Mouse (Mus musculus): ENCODE data around the gene Lrrc8a.
A peak's percentile ranks its signal among the peaks of the same experiment; 100 is the strongest.

The Lrrc8a gene

DNA sequence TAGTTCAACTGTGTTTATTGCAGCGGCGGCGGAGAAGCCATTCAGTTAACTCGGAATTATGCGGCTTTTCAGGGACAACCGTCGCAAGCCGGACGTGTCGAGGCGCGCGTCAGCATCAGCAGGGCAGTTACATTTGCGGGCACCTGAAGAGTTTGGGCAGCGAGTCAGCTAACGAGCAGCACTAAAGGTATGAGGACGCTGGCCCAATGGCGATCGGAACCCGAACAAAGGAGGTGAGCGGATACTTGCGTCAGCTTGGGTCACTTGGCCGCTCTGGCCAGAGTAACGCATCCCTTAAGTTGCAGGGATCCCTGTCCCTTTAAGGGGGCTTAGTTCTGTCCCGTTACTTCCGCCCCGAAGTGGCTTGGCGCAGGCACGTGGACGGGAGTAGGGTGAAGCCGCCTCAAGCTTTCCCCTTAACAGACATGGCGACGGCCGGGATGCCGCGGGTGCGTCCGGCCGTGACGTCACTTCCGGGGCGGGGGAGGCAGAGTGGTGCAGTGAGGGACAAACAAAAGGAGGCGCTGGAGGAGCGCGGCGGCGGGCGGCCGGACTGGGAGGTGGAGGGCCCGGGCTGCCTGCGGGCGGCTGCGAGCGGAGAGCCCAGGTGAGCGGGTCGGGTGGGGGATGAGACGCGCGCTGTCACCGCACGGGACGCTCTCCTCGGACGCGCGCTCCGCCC lies at the start of gene Lrrc8a:
Gene Lrrc8a, plus strand, starts transcription at position 517 of the 682 bp plus-strand sequence.
- DNase-seq, result peak; percentile 100

DNA sequence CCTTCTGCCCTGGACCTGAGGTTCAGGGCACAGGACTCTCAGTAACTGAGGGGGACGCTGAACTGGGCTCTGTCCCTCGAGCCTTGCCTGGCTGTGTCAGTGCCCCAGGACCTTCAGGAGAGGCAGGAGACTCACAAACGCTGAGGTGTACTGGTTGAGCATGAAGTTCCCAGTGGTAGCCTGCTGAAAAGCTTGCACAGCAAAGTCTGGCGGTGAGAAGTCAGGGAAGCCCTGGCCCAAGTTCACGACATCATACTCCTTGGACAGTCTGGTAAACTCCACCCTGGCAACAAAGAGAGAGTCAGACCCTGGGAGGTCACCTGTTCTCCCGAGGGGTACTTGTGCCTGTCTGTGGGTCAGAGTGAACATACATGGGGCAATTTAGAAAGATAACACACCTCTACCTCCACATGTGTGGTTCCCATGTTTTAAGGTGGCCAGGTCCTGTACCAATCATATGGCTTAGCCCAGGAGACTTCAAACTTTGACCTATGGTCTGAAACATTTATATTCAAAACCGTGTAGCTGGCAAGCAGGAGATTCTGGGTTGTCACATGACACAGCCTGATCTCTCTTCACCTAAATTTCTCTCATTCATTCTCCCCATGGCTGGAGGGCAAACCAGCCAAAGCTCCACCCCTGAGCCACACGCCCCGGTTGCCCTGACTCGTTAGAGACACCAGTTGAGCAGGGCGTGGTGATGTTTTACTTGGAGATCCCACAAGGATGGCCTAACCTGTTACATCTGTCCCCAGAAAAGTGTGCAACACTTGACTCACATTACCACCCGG lies 45.5 kb upstream of the Lrrc8a start:
- no peak for DNase-seq

DNA sequence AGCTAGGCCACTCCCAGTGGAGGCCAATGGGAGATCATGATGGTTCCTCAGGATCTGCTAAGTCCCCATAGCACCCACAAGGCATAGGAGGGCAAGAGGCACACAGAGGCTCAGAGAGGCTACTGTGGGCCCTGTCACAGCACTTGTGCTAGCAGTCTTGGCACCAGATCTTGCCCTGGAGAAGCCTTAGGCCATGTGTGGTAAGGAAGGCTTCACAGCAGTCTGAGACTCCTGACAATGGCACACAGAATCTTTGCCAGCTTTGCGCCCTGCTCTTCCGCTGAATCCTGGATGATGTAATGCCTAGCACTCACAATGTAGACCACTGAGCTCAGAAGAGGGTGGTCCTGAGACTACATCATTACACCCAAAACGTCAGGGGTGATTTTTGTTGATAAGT lies 42.9 kb upstream of the Lrrc8a start:
- DNase-seq, result no peak

DNA sequence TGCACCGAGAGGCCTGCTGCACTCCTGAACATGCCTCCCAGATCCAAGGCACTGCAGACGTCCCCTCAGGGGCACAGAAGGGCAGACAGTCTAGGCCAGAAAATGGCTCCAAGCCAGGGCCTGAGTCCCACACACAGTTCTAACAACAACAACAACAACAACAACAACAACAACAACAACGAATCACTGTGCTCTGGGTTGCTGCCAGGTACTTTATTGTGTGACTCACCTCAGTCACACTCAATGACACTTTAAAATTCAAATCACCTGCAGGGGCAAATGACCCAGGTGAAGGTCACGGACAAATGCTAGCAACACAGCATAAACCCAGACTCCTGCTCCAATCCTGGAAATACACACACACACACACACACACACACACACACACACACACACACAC lies 39.5 kb upstream of the Lrrc8a start:
- DNase-seq, result no peak

DNA sequence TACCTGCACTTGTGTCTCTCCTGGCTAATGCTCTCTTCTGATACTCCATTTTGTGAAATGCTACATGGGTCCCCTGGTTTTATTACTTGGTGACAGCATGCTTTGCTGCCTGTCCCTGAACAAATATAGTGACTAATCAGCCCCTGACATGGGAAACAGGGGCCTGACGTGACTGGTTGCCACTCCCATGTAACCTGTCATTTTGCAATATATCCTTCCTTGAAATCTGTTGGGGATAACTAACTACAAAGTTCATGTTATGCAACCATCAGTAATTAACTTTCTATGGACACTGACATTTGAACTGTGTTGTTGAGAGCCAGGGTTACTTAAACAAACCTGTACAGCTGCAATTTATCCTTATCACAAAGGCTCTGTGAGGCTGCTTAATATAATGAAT lies 37.5 kb upstream of the Lrrc8a start:
- no peak for DNase-seq

GRCm38 (mm10) chr2:30200388-30200925 lies 37.1 kb upstream of the Lrrc8a start:
- no peak for DNase-seq

DNA sequence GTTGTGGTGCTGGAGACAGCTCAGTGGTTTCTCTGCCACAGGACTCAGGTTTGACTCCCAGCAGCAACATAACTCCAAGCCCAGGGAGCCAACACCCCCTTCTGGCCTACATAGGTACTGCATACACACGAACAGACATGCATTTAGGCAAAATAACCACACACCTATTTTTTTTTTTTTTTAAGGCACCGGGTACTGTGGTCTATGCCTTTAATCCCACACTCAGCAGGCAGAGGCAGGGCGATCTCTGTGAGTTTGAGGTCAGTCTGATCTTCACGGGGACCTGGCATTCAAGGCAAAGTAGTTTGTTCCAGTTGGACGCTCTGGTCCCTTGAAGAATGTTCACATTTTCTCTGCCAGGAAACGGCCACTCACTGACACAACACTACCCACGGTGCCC lies 34.1 kb upstream of the Lrrc8a start:
- DNase-seq, result peak; percentile 30 to 33

DNA sequence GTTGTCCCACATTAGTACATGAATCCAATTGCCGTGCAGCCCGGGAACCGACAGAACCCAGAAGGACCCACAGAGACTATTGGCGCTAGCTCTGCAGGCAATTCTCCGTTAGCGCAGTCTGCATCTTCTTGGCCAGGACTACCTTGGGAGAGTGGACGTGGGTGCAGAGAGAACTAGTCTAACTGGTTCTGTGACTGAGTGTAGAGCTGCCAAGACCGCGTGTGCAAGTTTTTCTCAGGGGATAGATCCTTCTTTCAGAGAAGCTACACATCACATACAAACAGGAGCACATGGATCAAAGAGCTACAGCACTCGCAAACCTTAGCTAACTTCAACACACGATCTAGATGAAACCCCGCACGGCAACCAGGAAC lies 32.3 kb upstream of the Lrrc8a start:
- peak in 1 of 2 experiments; percentile 43 for DNase-seq

GRCm38 (mm10) chr2:30205629-30206357 lies 31.7 kb upstream of the Lrrc8a start, which contains the start of gene Kyat1:
TSS of gene Kyat1 (minus strand) at chr2:30205847.
- DNase-seq, result peak; percentile 93 to 96

- DNase-seq, result no peak
These were observed 30.1 kb upstream of the Lrrc8a start for GRCm38 (mm10) chr2:30207401-30207800.

DNA sequence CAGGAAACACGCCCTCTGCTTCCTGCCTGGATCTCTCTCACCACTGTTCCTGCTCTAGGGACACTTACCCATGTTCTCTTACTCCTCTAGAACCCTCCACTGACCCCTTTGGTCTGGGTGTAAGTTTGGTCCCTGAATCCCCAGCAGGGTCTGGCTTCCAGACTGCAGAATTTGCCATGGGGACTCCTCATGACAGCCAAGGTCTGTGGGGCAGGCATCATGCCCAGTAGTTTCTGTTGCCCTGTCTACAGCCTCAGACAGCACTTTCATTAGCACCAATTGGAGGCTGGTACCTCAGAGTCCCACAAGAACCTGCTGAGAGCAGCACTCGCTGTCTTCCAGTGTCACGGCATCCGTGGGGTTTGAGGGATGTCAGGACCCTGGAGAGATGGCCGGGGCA lies 29.6 kb upstream of the Lrrc8a start:
- DNase-seq, result no peak

DNA sequence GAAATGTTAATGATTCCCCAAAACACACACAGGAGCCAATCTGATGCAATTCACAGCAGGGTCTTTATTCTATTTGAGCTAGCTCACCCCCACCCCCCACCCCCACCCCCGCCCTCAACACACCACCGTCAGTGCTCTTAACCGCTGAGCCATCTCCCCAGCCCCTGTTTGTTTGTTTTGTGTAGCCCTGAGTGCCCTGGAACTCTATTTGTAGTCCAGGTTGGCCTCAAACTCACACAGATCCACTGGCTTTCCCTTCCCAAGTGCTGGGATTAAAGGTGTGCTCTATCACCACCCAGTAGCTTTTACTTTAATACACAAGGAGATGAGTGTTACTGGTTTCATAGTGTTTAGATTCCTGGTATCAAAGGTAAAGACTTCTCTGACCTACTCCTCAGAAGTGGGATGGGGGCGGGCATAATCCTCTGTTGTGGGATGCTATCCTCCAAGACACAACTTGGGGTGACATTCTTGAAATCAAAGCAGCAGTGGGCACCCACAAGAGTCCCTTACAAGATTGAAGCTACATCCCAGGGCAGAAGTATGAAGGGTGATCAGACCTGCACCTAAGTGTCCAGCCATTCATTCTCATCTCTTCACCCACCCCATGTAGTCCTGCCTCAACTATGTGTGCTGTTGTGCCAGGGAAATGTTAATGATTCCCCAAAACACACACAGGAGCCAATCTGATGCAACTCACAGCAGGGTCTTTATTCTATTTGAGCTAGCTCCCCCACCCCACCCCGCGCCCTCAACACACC lies 25.9 kb upstream of the Lrrc8a start:
- no peak for DNase-seq

DNA sequence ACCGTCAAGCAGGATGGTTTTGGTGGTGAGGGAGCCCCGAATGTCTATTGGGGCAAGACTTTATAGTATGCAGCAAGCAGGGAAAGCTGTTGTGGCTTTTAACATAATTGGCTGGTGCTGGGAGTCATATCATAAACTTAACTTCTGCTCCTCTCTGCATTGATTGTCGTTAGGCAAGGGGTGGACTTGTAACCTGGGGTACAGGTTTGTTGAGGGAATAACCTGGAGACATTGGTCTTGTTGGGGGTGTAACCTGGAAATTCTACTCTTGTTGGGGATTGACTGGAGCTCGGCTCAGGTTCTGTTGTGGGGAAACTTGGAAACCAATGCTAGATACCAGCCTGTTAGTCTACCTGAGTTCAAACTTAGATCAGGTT lies 25.4 kb upstream of the Lrrc8a start:
- no peak for DNase-seq

- no peak for DNase-seq
These were observed 24.6 kb upstream of the Lrrc8a start for GRCm38 (mm10) chr2:30212951-30213350.

GRCm38 (mm10) chr2:30214745-30215144 lies 22.8 kb upstream of the Lrrc8a start:
- DNase-seq, result no peak

DNA sequence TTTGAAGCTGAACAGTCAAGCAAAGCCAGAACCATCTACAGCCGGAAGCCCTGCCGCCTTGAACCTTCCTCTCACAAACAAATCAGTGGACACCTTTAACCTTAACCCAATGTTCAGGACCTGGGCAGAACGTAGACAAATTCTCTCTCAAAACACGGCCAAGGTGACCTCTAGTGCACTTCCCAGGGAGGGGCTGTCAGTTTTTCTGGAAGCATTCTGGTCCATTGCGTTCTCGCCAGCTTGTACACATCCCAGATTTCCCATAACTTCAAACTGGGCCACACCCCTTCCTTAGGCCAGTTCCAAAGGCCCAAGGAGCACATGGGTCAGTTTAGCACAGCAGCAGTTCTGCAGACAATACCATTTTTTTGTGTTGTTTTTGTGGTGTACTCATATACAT lies 22.0 kb upstream of the Lrrc8a start:
- no peak for DNase-seq

DNA sequence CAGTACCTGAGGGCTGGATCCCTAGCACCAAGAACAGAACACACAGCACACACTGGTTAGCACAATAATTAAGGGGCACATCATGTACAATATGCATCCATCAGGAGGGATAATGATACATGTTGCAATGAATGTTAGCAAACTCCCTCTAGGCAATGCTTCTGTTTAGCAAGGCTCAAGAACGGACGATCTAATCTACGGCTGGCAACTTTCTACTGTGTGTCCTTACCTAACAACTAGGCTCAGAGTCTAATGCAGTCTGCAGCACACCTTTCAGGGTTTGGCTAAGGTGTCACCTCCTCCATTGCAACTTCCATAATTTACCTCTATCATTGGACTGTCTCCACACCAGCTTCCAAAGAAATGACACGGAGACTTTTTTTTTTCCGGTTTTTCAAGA lies 21.2 kb upstream of the Lrrc8a start:
- DNase-seq, result no peak

- DNase-seq, result no peak
These were observed 1.9 kb upstream of the Lrrc8a start for GRCm38 (mm10) chr2:30235593-30235992.

DNA sequence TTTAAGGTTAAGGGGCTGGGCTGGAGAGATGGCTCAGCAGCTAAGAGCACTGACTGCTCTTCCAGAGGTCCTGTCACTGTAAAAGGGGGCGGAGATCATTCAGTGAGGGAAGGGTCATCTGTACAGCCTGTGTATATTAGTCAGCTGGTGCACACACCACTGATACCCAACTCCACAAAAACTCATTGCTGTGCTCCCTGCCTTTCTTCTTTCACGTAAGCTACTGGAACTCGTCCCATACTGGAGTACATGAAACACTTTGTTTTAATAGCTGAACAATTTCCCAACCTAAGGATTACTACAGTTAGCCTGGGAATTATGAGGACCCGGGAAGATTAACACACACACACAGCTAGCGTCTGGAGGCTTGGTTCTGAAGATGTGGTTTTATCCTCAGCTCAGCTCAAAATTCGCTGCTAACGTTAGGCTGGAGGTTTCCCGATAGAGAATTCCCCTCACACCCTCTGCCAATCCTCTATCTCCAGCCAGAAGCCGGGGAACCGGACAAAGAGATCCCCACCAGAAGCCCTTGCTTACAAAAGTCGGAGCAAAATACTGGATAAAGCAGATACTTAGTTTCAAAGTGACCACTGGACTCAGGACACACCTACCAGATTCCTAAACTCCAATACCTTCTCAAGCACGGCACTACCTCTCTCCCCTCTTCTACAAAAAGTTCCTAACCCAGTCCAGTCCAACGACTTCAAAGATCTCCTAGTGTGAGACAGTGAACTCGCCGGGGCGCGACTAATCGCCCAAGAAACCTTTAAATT lies 903 bp upstream of the Lrrc8a start:
- DNase-seq, result no peak

- DNase-seq, result no peak
These were observed 366 bp downstream of the Lrrc8a start for GRCm38 (mm10) chr2:30237881-30238280.

DNA sequence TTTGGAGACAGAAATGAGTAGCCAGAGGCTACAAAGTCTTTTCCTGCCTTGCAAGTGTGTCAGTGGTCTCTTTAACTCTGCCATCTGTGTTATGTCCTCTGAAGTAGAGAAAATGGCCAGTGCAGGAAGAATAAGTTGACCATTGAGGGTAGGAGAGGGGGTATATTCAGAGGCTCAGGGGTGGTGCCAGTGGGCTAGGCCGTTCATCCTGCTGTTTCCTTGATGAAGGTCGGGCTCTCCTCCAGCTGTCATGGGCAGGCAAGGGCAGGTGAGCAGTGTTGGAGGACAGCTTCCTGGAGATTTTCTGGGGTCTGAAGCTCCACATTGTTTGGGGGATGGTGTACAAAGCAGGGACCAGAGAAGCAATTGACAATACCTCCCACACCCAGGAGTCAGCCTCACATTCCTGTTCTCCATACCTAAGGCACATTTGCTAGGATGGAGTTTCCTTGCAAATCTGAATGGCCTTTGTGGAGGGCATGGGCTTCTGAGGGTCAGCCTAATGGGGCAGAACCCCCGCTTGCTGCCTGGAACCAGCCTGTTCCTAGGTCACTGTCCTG lies 1.5 kb downstream of the Lrrc8a start:
- DNase-seq, result no peak

DNA sequence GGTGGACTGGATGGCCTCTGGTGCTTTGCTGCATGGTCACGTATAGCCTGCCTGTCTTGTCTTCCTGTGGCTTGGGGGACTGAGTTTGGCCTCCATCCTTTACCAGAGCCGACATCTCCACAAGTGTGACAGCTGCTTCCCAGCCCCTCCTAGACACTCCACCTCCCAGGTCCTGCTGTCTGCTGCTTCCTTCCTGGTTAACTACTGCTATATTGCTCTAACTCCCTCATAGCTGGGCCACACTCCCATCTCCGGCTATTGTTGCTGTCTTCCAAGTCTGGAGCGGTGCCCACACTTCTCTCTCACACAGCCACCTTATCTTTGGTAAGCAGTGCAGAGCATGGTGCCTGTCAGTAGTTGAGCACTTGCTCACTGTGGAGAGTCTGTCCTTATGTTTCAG lies 2.3 kb downstream of the Lrrc8a start:
- peak in 1 of 2 experiments; percentile 14 for DNase-seq

Measured in cerebellum, adult 18-20 months (tissue).